Mouse (Mus musculus): ENCODE measurements at regions not wholly inside any gene's neighbourhood (a gene's known extent, or its start where the extent isn't known, plus 50 kb on each side); places are given as distances from the start of the nearest gene placed in this dataset.
"Not testable (repeated sequence)": the region's sequence is repeated elsewhere in the genome, so short reads cannot be mapped to it uniquely, and the experiment has no call there.

DNA sequence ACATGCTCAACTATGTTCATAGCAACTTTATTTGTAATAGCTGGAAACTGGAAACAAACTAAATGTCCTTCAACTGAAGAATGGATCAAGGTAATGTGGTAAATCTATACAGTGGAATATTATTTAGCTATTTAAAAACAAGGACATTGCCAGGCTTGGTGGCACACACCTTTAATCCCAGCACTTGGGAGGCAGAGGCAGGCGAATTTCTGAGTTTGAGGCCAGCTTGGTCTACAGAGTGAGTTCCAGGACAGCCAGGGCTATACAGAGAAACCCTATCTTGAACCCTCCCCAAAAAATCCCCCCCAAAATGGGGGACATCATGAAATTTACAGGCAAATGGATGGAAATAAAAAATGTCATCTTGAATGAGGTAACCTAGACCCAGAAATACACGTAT is 213.6 kb downstream of the Gm31371 start:
- not testable (repeated sequence) for H3K4me1 ChIP-seq (ENCODE audit: control insufficient read depth in 1 of 2, insufficient read depth in 2 of 2, low read length in 2 of 2); H3K36me3 ChIP-seq (ENCODE audit: control insufficient read depth in 1 of 2, insufficient read depth in 2 of 2, low read length in 2 of 2); H3K27ac ChIP-seq (ENCODE audit: control insufficient read depth, low read depth, low read length); H3K9me3 ChIP-seq (replicated peaks; ENCODE audit: insufficient read depth, low read length); H3K9ac ChIP-seq (ENCODE audit: control insufficient read depth, low read depth, low read length, poor library complexity, severe bottlenecking); DNase-seq (ENCODE audit: low read depth, low spot score); H3K27me3 ChIP-seq (ENCODE audit: control insufficient read depth in 1 of 2, insufficient read depth in 2 of 2, low read length in 2 of 2); H3K79me2 ChIP-seq (ENCODE audit: control insufficient read depth, insufficient read depth, low read length, poor library complexity); H3K4me3 ChIP-seq (ENCODE audit: control insufficient read depth in 1 of 2, insufficient read depth in 1 of 2, low read depth in 2 of 2, low read length in 2 of 2)

DNA sequence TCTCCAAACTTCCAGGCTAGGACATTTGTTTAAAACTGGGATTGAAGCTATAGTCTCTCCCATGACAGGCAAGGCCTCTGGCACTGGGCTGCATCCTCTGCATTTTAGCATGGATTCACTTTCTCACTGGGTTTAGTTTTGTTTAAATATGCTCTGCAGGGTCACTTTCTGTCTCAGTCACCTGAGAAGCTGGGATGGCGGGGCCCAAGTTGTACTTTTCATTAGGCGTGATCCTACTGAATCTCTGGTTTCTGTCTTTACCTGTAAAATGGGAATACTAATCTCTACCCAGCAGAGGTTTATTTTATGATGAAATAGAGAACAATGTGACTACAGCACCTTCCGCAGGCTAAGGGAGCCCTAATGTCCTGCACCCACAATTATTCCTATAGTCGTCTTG is 216.4 kb downstream of the Gm31371 start:
- H3K4me3 ChIP-seq (ENCODE audit: control insufficient read depth in 1 of 2, insufficient read depth in 1 of 2, low read depth in 2 of 2, low read length in 2 of 2); H3K4me1 ChIP-seq (ENCODE audit: control insufficient read depth in 1 of 2, insufficient read depth in 2 of 2, low read length in 2 of 2); H3K36me3 ChIP-seq (ENCODE audit: control insufficient read depth in 1 of 2, insufficient read depth in 2 of 2, low read length in 2 of 2); H3K9me3 ChIP-seq (replicated peaks; ENCODE audit: insufficient read depth, low read length); H3K79me2 ChIP-seq (ENCODE audit: control insufficient read depth, insufficient read depth, low read length, poor library complexity); H3K27ac ChIP-seq (ENCODE audit: control insufficient read depth, low read depth, low read length); H3K27me3 ChIP-seq (ENCODE audit: control insufficient read depth in 1 of 2, insufficient read depth in 2 of 2, low read length in 2 of 2); DNase-seq (ENCODE audit: low read depth, low spot score); H3K9ac ChIP-seq (ENCODE audit: control insufficient read depth, low read depth, low read length, poor library complexity, severe bottlenecking): not testable (repeated sequence)

DNA sequence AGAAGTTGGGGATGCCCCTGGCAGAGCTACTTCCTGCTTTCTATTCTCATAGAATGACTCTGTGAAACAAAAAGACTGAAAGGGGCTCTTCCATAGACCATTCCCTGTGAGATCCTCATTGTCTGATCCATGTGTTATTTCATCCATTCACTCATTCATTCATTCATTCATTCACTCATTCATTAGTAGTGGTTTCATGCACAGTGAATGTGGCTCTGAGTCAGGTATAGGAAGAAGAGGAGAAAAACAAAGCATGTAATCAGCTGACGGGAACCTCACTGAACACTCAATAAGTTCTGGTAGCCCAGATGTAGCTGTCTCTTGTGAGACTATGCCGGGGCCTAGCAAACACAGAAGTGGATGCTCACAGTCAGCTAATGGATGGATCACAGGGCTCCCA is 217.0 kb downstream of the Gm31371 start:
- H3K27ac ChIP-seq (ENCODE audit: control insufficient read depth, low read depth, low read length); H3K4me3 ChIP-seq (ENCODE audit: control insufficient read depth in 1 of 2, insufficient read depth in 1 of 2, low read depth in 2 of 2, low read length in 2 of 2); H3K27me3 ChIP-seq (ENCODE audit: control insufficient read depth in 1 of 2, insufficient read depth in 2 of 2, low read length in 2 of 2); H3K9me3 ChIP-seq (replicated peaks; ENCODE audit: insufficient read depth, low read length); H3K79me2 ChIP-seq (ENCODE audit: control insufficient read depth, insufficient read depth, low read length, poor library complexity); DNase-seq (ENCODE audit: low read depth, low spot score); H3K36me3 ChIP-seq (ENCODE audit: control insufficient read depth in 1 of 2, insufficient read depth in 2 of 2, low read length in 2 of 2); H3K9ac ChIP-seq (ENCODE audit: control insufficient read depth, low read depth, low read length, poor library complexity, severe bottlenecking); H3K4me1 ChIP-seq (ENCODE audit: control insufficient read depth in 1 of 2, insufficient read depth in 2 of 2, low read length in 2 of 2): not testable (repeated sequence)

DNA sequence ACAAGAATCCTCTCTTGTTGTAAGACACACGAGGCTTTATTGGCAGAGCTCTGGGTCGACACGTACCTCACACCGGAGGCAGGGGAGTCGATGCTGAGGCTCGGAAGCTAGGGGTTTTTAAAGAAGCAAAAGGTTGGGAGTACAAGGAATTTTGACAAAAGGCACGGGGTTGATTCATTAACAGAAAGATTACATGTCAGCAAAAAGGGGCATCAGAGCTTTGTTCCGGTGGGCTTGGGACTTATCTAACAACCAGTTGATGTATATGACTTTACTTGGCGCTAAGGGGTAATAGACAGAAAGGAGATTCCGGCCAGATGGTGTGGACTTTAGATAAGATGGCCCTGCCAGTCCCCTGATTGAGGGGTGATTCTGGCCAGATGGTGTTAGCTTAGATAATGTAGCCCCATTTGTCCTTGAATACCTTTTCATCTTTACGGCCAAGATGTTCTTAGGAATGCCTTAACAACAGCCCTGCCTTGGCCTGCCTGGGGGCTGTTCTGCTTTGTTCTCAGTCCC is 218.3 kb downstream of the Gm31371 start:
- H3K9ac ChIP-seq (ENCODE audit: control insufficient read depth, low read depth, low read length, poor library complexity, severe bottlenecking); H3K27me3 ChIP-seq (ENCODE audit: control insufficient read depth in 1 of 2, insufficient read depth in 2 of 2, low read length in 2 of 2); H3K27ac ChIP-seq (ENCODE audit: control insufficient read depth, low read depth, low read length); H3K4me1 ChIP-seq (ENCODE audit: control insufficient read depth in 1 of 2, insufficient read depth in 2 of 2, low read length in 2 of 2); H3K79me2 ChIP-seq (ENCODE audit: control insufficient read depth, insufficient read depth, low read length, poor library complexity); H3K9me3 ChIP-seq (replicated peaks; ENCODE audit: insufficient read depth, low read length); H3K36me3 ChIP-seq (ENCODE audit: control insufficient read depth in 1 of 2, insufficient read depth in 2 of 2, low read length in 2 of 2): not testable (repeated sequence)
- H3K4me3 ChIP-seq (ENCODE audit: control insufficient read depth in 1 of 2, insufficient read depth in 1 of 2, low read depth in 2 of 2, low read length in 2 of 2): peak overlapping the region in 1 of 2 experiments; percentile 29; a peak in 1 of 4 replicates
- DNase-seq (ENCODE audit: low read depth, low spot score): peak; percentile 26

DNA sequence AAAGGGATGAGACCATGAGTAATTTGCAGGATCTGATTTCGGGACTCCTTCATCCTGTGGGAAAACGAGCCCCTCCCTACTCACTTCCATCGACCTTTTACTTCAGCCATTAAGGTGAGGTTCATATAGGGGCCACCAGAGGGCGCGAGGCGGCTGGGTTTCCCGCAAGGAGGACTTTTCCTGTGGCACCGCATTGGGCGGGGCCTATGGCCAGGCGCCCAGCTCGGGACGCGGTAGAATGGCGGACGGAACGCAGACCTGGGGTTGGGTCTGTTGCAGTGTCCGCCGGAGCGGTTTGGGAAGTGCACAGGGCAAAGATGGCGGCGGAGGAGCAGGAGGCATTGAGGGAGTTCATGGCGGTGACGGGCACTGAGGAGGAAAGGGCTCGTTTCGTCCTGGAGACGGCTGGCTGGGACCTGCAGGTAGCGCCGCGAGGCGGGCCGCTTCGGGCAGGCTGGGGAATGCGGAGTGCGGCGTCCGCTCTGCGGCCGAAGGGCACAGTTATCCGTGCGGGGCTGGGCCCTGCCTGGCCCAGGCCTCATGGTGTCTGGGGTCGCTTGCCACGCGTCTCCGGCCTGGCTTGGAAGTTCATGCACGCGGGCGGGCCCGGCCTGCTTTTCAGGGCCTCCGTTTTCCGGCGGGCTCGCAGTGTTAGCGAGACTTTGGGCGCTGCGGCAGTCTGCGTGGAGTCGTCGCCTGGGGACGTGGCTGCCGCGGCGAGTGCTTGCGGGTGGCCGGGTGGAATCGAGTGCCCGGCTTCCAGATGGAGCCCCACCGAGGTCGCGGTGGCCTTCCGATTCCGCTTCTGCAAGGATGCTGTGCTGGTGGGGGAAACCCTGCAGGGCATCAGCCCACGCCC is 219.1 kb downstream of the Gm31371 start:
- Histone ChIP-seq H3K9ac (ENCODE audit: control insufficient read depth, low read depth, low read length, poor library complexity, severe bottlenecking) (peak overlapping the region; percentile 69), H3K4me3 (ENCODE audit: control insufficient read depth in 1 of 2, insufficient read depth in 1 of 2, low read depth in 2 of 2, low read length in 2 of 2) (peak overlapping the region; percentile 66 to 85), H3K27ac (ENCODE audit: control insufficient read depth, low read depth, low read length) (peak overlapping the region; percentile 15; the same call in 1 of the 2 replicates)
- peak; percentile 88 for DNase-seq (ENCODE audit: low read depth, low spot score)
- H3K4me1 ChIP-seq (ENCODE audit: control insufficient read depth in 1 of 2, insufficient read depth in 2 of 2, low read length in 2 of 2); H3K9me3 ChIP-seq (replicated peaks; ENCODE audit: insufficient read depth, low read length); H3K36me3 ChIP-seq (ENCODE audit: control insufficient read depth in 1 of 2, insufficient read depth in 2 of 2, low read length in 2 of 2); H3K27me3 ChIP-seq (ENCODE audit: control insufficient read depth in 1 of 2, insufficient read depth in 2 of 2, low read length in 2 of 2); H3K79me2 ChIP-seq (ENCODE audit: control insufficient read depth, insufficient read depth, low read length, poor library complexity): not testable (repeated sequence)
- peak in 2 of 3 experiments; percentile 16 to 35; a peak in 3 of 6 replicates for TF ChIP-seq CTCF (IDR thresholded peaks at IDR 0.05 in 2 of 3, conservative IDR thresholded peaks at IDR 0.05 in 1 of 3; ENCODE audit: control insufficient read depth in 1 of 3, insufficient read depth in 1 of 3, low read depth in 2 of 3, low read length in 3 of 3, poor library complexity in 1 of 3, severe bottlenecking in 1 of 3)
- peak; percentile 42 to 48; a peak in 3 of 4 replicates for TF ChIP-seq POLR2A (IDR thresholded peaks at IDR 0.05; ENCODE audit: control insufficient read depth in 1 of 2, insufficient read depth in 1 of 2, low read depth in 1 of 2, low read length in 2 of 2, poor library complexity in 1 of 2)
- TF ChIP-seq HCFC1 (IDR thresholded peaks at IDR 0.05; ENCODE audit: low read depth, low read length): 0 out of 2 replicates have a peak, but pooled peaks have one; percentile 55
- 0 out of 2 replicates have a peak, but pooled peaks have one; percentile 18 for TF ChIP-seq TCF12 (IDR thresholded peaks at IDR 0.05; ENCODE audit: low read depth, low read length)

DNA sequence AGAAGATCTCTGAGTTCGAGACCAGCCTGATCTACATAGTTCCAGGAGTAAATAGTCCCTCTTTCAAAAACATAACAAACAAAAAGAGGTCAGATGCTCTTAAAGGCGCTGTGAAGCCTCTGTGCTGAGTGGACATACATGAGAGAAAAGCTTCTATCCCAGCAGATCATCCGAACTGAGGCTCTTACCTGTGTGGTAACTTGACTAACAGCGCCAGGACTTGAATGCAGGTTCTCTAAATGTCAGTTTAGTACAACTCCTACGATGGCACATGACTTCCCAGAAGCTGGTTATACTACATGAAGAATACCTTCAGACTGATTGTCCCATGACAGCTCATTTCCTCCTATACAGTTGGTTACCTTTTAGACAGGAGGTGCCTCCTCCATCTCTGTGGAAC is 220.4 kb downstream of the Gm31371 start:
- H3K79me2 ChIP-seq (ENCODE audit: control insufficient read depth, insufficient read depth, low read length, poor library complexity); H3K9me3 ChIP-seq (replicated peaks; ENCODE audit: insufficient read depth, low read length); H3K4me1 ChIP-seq (ENCODE audit: control insufficient read depth in 1 of 2, insufficient read depth in 2 of 2, low read length in 2 of 2); H3K4me3 ChIP-seq (ENCODE audit: control insufficient read depth in 1 of 2, insufficient read depth in 1 of 2, low read depth in 2 of 2, low read length in 2 of 2); H3K36me3 ChIP-seq (ENCODE audit: control insufficient read depth in 1 of 2, insufficient read depth in 2 of 2, low read length in 2 of 2); DNase-seq (ENCODE audit: low read depth, low spot score); H3K27me3 ChIP-seq (ENCODE audit: control insufficient read depth in 1 of 2, insufficient read depth in 2 of 2, low read length in 2 of 2); H3K9ac ChIP-seq (ENCODE audit: control insufficient read depth, low read depth, low read length, poor library complexity, severe bottlenecking); H3K27ac ChIP-seq (ENCODE audit: control insufficient read depth, low read depth, low read length): not testable (repeated sequence)
